Mouse (Mus musculus) kidney, adult 2 months (tissue): ENCODE results near the gene Cdca7l.

Experiments used
- CTCF ChIP-seq: fragments of 200-500 bp; conservative IDR thresholded peaks from 2 replicates; pipeline ENCODE4 v1.5.1; 2011; ENCODE audit warnings: low read depth, mild to moderate bottlenecking, control low read depth, low read length, moderate library complexity, mixed read lengths; ENCODE audit not compliant: insufficient read depth, insufficient read length
- POLR2A ChIP-seq: fragments of 200-500 bp; IDR thresholded peaks from one replicate; pipeline ENCODE4 v1.6.1; 2011; ENCODE audit warnings: low read depth, low read length, control low read depth

GRCm38 (mm10) chr12:117756010-117756409, 48.1 kb upstream of the Cdca7l start:
- TF ChIP-seq CTCF (no peak), POLR2A (no peak)
